17 mouse cellular contexts compared by ENCODE assay signal in genomic region chr17:67314491-67315205, GRCm38 (mm10). TPM values are rescaled to one million over a fixed set of nuclear protein-coding genes. Genes with fewer than 3 reads are reported as not detected.
DNase-seq lines count a peak whose midpoint lies in the region; ATAC-seq lines count a peak whose summit lies in the region.
"Had no signal": no experiment of that assay in that cellular context is flagged by ENCODE, and none has a peak within 500 bp of the region (broad histone marks: within the 10 kb centered on the region; RNA-seq: fewer than 3 reads in every experiment).

No protein-coding gene starts in this region.

- ATAC-seq in megakaryocyte progenitor cell, adult 5-6 weeks (replicated peaks; ENCODE audit: poor library complexity): no peak
- ATAC-seq: forebrain, embryonic 16.5 days; midbrain, embryonic 13.5 days had no signal

- peak; percentile 42 for DNase-seq in layer of hippocampus, adult 9-11 months
- no peak for DNase-seq in layer of hippocampus, postnatal 25 days (ENCODE audit: extremely low spot score in 1 of 2, low spot score in 1 of 2)
- DNase-seq in testis, postnatal 14 days (ENCODE audit: low spot score): peak; percentile 10
- DNase-seq in testis, postnatal 10 days (ENCODE audit: low spot score): no peak
- peak; percentile 51 for DNase-seq in lung, postnatal 10 days
- no peak for DNase-seq in thymus, postnatal 36 days
- DNase-seq: cerebellum, adult 9-10 months; gastrocnemius, postnatal 25 days; heart, postnatal 10 days; kidney, adult 11 months; liver, embryonic 13.5 days; spleen, adult 18-20 months; thymus, adult 2 months had no signal

RNA-seq across cellular contexts. Expression of gene Ptprm, which starts 39.6 kb away (rescaled TPM):
- 10 to 100 TPM; 20.0 to 24.5 TPM for total RNA-seq in layer of hippocampus, postnatal 25 days (2021)
- total RNA-seq in megakaryocyte progenitor cell, adult 5-6 weeks (2015): 0.22 TPM in 2 replicates
- not detected in 2 replicates for total RNA-seq in megakaryocyte progenitor cell, adult 5-6 weeks (2017)
- total RNA-seq: neutrophil, adult 5-6 weeks had no signal

Comparison
In these comparisons a context has a peak if more than half of its experiments do, and no peak if none do; other contexts are left out.
1. DNase-seq: peak in layer of hippocampus, adult 9-11 months (single experiment), testis, postnatal 14 days (single experiment) and lung, postnatal 10 days (single experiment); none in layer of hippocampus, postnatal 25 days (0 of 2), testis, postnatal 10 days (single experiment) and thymus, postnatal 36 days (0 of 2).
2. RNA of gene Ptprm, which starts 39.6 kb away (total RNA-seq): 20.0 to 24.5 TPM in layer of hippocampus, postnatal 25 days; 0.22 TPM in megakaryocyte progenitor cell, adult 5-6 weeks; every median in the first group is over 10 times any median in the second.